Mouse (Mus musculus) CH12.LX (cell line): ENCODE measurements around the gene Syt12.

Source experiments
- CHD2 ChIP-seq: IDR thresholded peaks from 2 replicates; pipeline ENCODE4 v1.6.1; 2011; ENCODE audit warnings: low read length, improper control_type of control experiment
- CTCF ChIP-seq, 2 experiments: IDR thresholded peaks in 1 of 2; conservative IDR thresholded peaks in 1 of 2; 2 replicates each; pipeline ENCODE4 v1.5.1; 2011 to 2012; ENCODE audit warnings: low read depth in 2 of 2, low read length in 2 of 2, improper control_type of control experiment in 1 of 2, inconsistent platforms in 1 of 2, mild to moderate bottlenecking in 1 of 2, moderate library complexity in 1 of 2
- E2F4 ChIP-seq: IDR thresholded peaks from 2 replicates; pipeline ENCODE4 v1.6.1; 2011; ENCODE audit warnings: low read depth, low read length, improper control_type of control experiment; ENCODE audit not compliant: insufficient replicate concordance
- ETS1 ChIP-seq: conservative IDR thresholded peaks from 2 replicates; pipeline ENCODE4 v1.6.1; 2012; ENCODE audit warnings: low read depth, mild to moderate bottlenecking, inconsistent platforms, low read length, improper control_type of control experiment, moderate library complexity
- HCFC1 ChIP-seq: IDR thresholded peaks from 2 replicates; pipeline ENCODE4 v1.6.1; 2012; ENCODE audit warnings: low read depth, mild to moderate bottlenecking, inconsistent platforms, low read length, improper control_type of control experiment
- NRF1 ChIP-seq: IDR thresholded peaks from 2 replicates; pipeline ENCODE4 v1.6.1; 2014; ENCODE audit warnings: low read depth, mild to moderate bottlenecking, inconsistent platforms, low read length, improper control_type of control experiment, moderate library complexity
- POLR2A ChIP-seq: IDR thresholded peaks from 2 replicates; pipeline ENCODE4 v1.6.1; 2011; ENCODE audit warnings: low read depth, mild to moderate bottlenecking, improper control_type of control experiment, low read length
- ZMIZ1 ChIP-seq: IDR thresholded peaks from 2 replicates; pipeline ENCODE4 v1.6.1; 2012; ENCODE audit warnings: low read depth, mild to moderate bottlenecking, inconsistent platforms, low read length, improper control_type of control experiment

- TF ChIP-seq CTCF (conservative IDR thresholded peaks at IDR 0.05 in 1 of 2, IDR thresholded peaks at IDR 0.05 in 1 of 2; ENCODE audit: low read depth in 2 of 2, low read length in 2 of 2) (no peak), POLR2A (no peak), NRF1 (no peak), ETS1 (no peak), HCFC1 (no peak), CHD2 (no peak), E2F4 (no peak), ZMIZ1 (no peak)
These were observed 13.9 kb upstream of the Syt12 start for GRCm38 (mm10) chr19:4491080-4491695.
